ENCODE assay signal across 26 mouse cellular contexts in genomic region chr4:82456323-82456713, GRCm38 (mm10).
DNase-seq lines count a peak whose midpoint lies in the region; ATAC-seq and TF ChIP-seq lines count a peak whose summit lies in the region.
"Had no signal": no experiment of that assay in that cellular context is flagged by ENCODE, and none has a peak within 500 bp of the region (broad histone marks: within the 10 kb centered on the region; RNA-seq: fewer than 3 reads in every experiment).

No protein-coding gene starts in this region.

- no peak for ATAC-seq in heart, embryonic 13.5 days (ENCODE audit: extremely low read depth, insufficient number of reproducible peaks, low FRiP score, low TSS enrichment)
- no peak for ATAC-seq in kidney, postnatal 0 days (replicated peaks; ENCODE audit: low FRiP score, low read depth)
- no peak for ATAC-seq in CD4-positive, CD25-positive, alpha-beta regulatory T cell, adult 4 months
- ATAC-seq: intestine, postnatal 0 days; Patski had no signal

- no peak overlapping the region for H3K4me2 ChIP-seq in heart, embryonic 13.5 days
- no peak overlapping the region for H3K4me2 ChIP-seq in kidney, postnatal 0 days (ENCODE audit: low read length)
- H3K4me2 ChIP-seq: embryonic facial prominence, embryonic 12.5 days; forebrain, embryonic 12.5 days; forebrain, embryonic 15.5 days; hindbrain, embryonic 15.5 days had no signal

- peaks cover 13% of the 10 kb centered on the region for H3K36me3 ChIP-seq in heart, embryonic 13.5 days
- H3K36me3 ChIP-seq in heart, adult 2 months (ENCODE audit: control insufficient read depth, insufficient read depth, low read length) = peaks cover 35% of the 10 kb centered on the region
- no peaks in the 10 kb centered on the region for H3K36me3 ChIP-seq in kidney, postnatal 0 days (ENCODE audit: insufficient read depth, low read length)
- H3K36me3 ChIP-seq: embryonic facial prominence, embryonic 12.5 days; forebrain, embryonic 12.5 days; G1E; hindbrain, embryonic 15.5 days had no signal

- TF ChIP-seq POLR2A in heart, adult 2 months (IDR thresholded peaks at IDR 0.05; ENCODE audit: insufficient read depth, low read depth, low read length) = no peak

- H3K9ac ChIP-seq in heart, embryonic 13.5 days = no peak overlapping the region
- no peak overlapping the region for H3K9ac ChIP-seq in heart, adult 2 months (ENCODE audit: low read depth, low read length)
- H3K9ac ChIP-seq in kidney, postnatal 0 days (ENCODE audit: low read depth, low read length) = no peak overlapping the region
- H3K9ac ChIP-seq: embryonic facial prominence, embryonic 12.5 days; forebrain, embryonic 12.5 days; forebrain, embryonic 15.5 days; hindbrain, embryonic 15.5 days had no signal

- TF ChIP-seq EP300 in heart, adult 2 months (IDR thresholded peaks at IDR 0.05; ENCODE audit: insufficient read depth, low read depth, low read length) = no peak

- H3K9me3 ChIP-seq in heart, embryonic 13.5 days = no peaks in the 10 kb centered on the region
- no peaks in the 10 kb centered on the region for H3K9me3 ChIP-seq in kidney, postnatal 0 days (replicated peaks; ENCODE audit: low read length)
- H3K9me3 ChIP-seq: embryonic facial prominence, embryonic 12.5 days; forebrain, embryonic 12.5 days; forebrain, embryonic 15.5 days; hindbrain, embryonic 15.5 days had no signal

- no peak for TF ChIP-seq CTCF in heart, adult 2 months (IDR thresholded peaks at IDR 0.05)
- no peak for TF ChIP-seq CTCF in kidney, postnatal 0 days (IDR thresholded peaks at IDR 0.05; ENCODE audit: low read depth)

- intact Hi-C loops in heart, adult 2 months (cut with DNase I) = no loop called here

- H3K4me3 ChIP-seq in heart, embryonic 13.5 days = no peak overlapping the region
- no peak overlapping the region for H3K4me3 ChIP-seq in heart, adult 2 months
- no peak overlapping the region for H3K4me3 ChIP-seq in kidney, postnatal 0 days (replicated peaks; ENCODE audit: low read depth, low read length)
- H3K4me3 ChIP-seq: embryonic facial prominence, embryonic 12.5 days; erythroblast, embryonic 14.5 days; forebrain, embryonic 12.5 days; forebrain, embryonic 15.5 days; hindbrain, embryonic 15.5 days had no signal

- H3K27ac ChIP-seq in heart, embryonic 13.5 days (replicated peaks) = peak overlapping the region; percentile 25; the same call in 1 of the 2 replicates
- H3K27ac ChIP-seq in heart, adult 2 months = no peak overlapping the region
- no peak overlapping the region for H3K27ac ChIP-seq in kidney, postnatal 0 days
- H3K27ac ChIP-seq: embryonic facial prominence, embryonic 12.5 days; forebrain, embryonic 12.5 days; forebrain, embryonic 15.5 days; hindbrain, embryonic 15.5 days had no signal

- DNase-seq in embryo, embryonic 10.5 days (ENCODE audit: low spot score) = peak; percentile 24
- DNase-seq in embryo, embryonic 11 days = no peak
- DNase-seq in heart, adult 2 months = no peak
- DNase-seq in kidney, postnatal 0 days (ENCODE audit: low spot score) = peak; percentile 57
- DNase-seq in kidney, adult 18-20 months = no peak
- DNase-seq: adrenal gland, postnatal 10 days; adrenal gland, postnatal 36 days; cerebellum, adult 11 months; cerebellum, adult 2 months; cerebellum, adult 9-11 months; cerebellum, postnatal 25 days; gastrocnemius, postnatal 10 days; gastrocnemius, postnatal 36 days; heart, postnatal 10 days; heart, postnatal 4 days had no signal

- 25% methylated on average over 3 of the region's 3 CpGs for WGBS in heart, embryonic 13.5 days
- WGBS in heart, adult 2 months = 29% methylated on average over 3 of the region's 3 CpGs
- 20% methylated on average over 3 of the region's 3 CpGs for WGBS in kidney, postnatal 0 days

- no peaks in the 10 kb centered on the region for H3K27me3 ChIP-seq in heart, embryonic 13.5 days (replicated peaks)
- no peaks in the 10 kb centered on the region for H3K27me3 ChIP-seq in heart, adult 2 months (ENCODE audit: control insufficient read depth, insufficient read depth, low read length)
- no peaks in the 10 kb centered on the region for H3K27me3 ChIP-seq in kidney, postnatal 0 days (ENCODE audit: insufficient read depth, low read length)
- H3K27me3 ChIP-seq: CH12.LX; embryonic facial prominence, embryonic 12.5 days; forebrain, embryonic 12.5 days; forebrain, embryonic 15.5 days; hindbrain, embryonic 15.5 days; Patski had no signal

- peaks cover 96% of the 10 kb centered on the region for H3K4me1 ChIP-seq in heart, embryonic 13.5 days
- peaks cover 30% of the 10 kb centered on the region for H3K4me1 ChIP-seq in heart, adult 2 months (ENCODE audit: control insufficient read depth, insufficient read depth, low read length)
- H3K4me1 ChIP-seq in kidney, postnatal 0 days (replicated peaks; ENCODE audit: insufficient read depth, low read length) = peaks cover 14% of the 10 kb centered on the region

- H3K79me2 ChIP-seq in heart, adult 2 months (replicated peaks; ENCODE audit: control insufficient read depth, insufficient read depth, low read length) = peaks cover 13% of the 10 kb centered on the region

Comparison
In these comparisons a context has a peak if more than half of its experiments do, and no peak if none do; other contexts are left out.
1. DNase-seq: peak in embryo, embryonic 10.5 days (single experiment) and kidney, postnatal 0 days (single experiment); none in embryo, embryonic 11 days (single experiment), heart, adult 2 months (0 of 2) and kidney, adult 18-20 months (single experiment).